ENCODE assay signal across 13 mouse cellular contexts in the genomic region with DNA sequence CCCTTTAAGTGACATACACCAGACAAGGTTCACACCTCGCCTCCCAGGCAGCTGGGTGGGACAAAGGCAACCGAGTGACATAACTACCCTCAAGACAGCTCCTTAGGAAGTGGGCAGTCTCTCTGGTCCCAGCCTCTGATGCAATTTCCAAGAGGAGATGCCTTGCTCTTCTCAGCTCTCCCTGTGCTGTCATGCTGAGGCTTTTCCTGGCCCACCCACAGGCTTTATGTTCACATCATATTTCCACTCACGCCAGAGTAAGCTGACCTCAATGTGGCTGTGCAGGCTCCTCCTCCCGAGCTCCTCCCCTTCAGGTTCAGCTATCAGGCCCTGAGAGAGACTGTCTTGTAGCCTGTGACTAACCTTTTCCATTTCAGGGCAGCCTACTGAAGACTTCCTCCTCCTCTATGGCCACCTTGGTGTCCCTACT. TPM values are rescaled to one million over a fixed set of nuclear protein-coding genes. Genes with fewer than 3 reads are reported as not detected.
DNase-seq lines count a peak whose midpoint lies in the region; ATAC-seq lines count a peak whose summit lies in the region.
"Had no signal": no experiment of that assay in that cellular context is flagged by ENCODE, and none has a peak within 500 bp of the region (broad histone marks: within the 10 kb centered on the region; RNA-seq: fewer than 3 reads in every experiment).

No protein-coding gene starts in this region.

- H3K4me1 ChIP-seq in liver, embryonic 12.5 days: peaks cover 34% of the 10 kb centered on the region

- no peak overlapping the region for H3K4me2 ChIP-seq in liver, embryonic 12.5 days
- H3K4me2 ChIP-seq: embryonic facial prominence, embryonic 12.5 days had no signal

- ATAC-seq in liver, embryonic 12.5 days: 0 out of 2 replicates have a peak, but pooled peaks have one; percentile 6
- peak; percentile 28 for ATAC-seq in inflammation-experienced regulatory T-cells, adult 6 months

- no peak overlapping the region for H3K27ac ChIP-seq in liver, embryonic 12.5 days
- H3K27ac ChIP-seq: embryonic facial prominence, embryonic 12.5 days had no signal

- H3K9ac ChIP-seq in liver, embryonic 12.5 days: no peak overlapping the region
- H3K9ac ChIP-seq: embryonic facial prominence, embryonic 12.5 days had no signal

- no peaks in the 10 kb centered on the region for H3K27me3 ChIP-seq in liver, embryonic 12.5 days (replicated peaks)
- H3K27me3 ChIP-seq: embryonic facial prominence, embryonic 12.5 days had no signal

- DNase-seq in gastrocnemius, postnatal 14 days: peak; percentile 1
- no peak for DNase-seq in gastrocnemius, adult 8-10 months (ENCODE audit: low spot score in 2 of 2)
- no peak for DNase-seq in liver
- DNase-seq in CD4-positive, CD25-positive, alpha-beta regulatory T cell, adult 2 months (ENCODE audit: low read depth, low spot score): peak; percentile 17
- DNase-seq in spleen, postnatal 14 days (ENCODE audit: low spot score in 2 of 2): no peak
- no peak for DNase-seq in thymus, postnatal 4 days
- DNase-seq: kidney, adult 9 months; thymus, postnatal 14 days had no signal

- H3K9me3 ChIP-seq in liver, embryonic 12.5 days (replicated peaks): no peaks in the 10 kb centered on the region
- H3K9me3 ChIP-seq: embryonic facial prominence, embryonic 12.5 days had no signal

- WGBS in liver, embryonic 12.5 days (ENCODE audit: insufficient replicate concordance): 40% methylated on average over 4 of the region's 4 CpGs

- H3K4me3 ChIP-seq in liver, embryonic 12.5 days: no peak overlapping the region
- H3K4me3 ChIP-seq: embryonic facial prominence, embryonic 12.5 days had no signal

- H3K36me3 ChIP-seq in liver, embryonic 12.5 days: peaks cover 20% of the 10 kb centered on the region

- intact Hi-C loops in gastrocnemius, postnatal 14 days (cut with DNase I; ENCODE audit: low total_unique reads): no loop called here

RNA-seq across cellular contexts. Expression of gene Bcar1, which starts 23.5 kb away (rescaled TPM):
- 10 to 100 TPM; 15.5 to 17.4 TPM for total RNA-seq in gastrocnemius, postnatal 14 days (2021)
- total RNA-seq in gastrocnemius, adult 8-10 months (2022): 10 to 100 TPM; 10.7 to 11.1 (median 10.8) TPM
- 9.5 and 10.3 TPM in 2 replicates for polyA plus RNA-seq in liver, embryonic 12.5 days (2016; fragmentation: Nextera tagmentation; extraction: Ambion mirVana)
- polyA plus RNA-seq in inflammation-experienced regulatory T-cells, adult 6 months (2017; shearing (Covaris generic)): under 1 TPM in 2 of 3 experiments, not detected in 1; 0.17 to 0.25 TPM

RNA-seq across cellular contexts. Expression of gene Ctrb1, which starts 29.3 kb away (rescaled TPM):
- total RNA-seq in gastrocnemius, postnatal 14 days (2021): under 1 TPM in 1 of 2 experiments, not detected in 1; 0.44 TPM
- total RNA-seq in gastrocnemius, adult 8-10 months (2022): under 1 TPM in 1 of 4 experiments, not detected in 3; 0.35 TPM
- not detected in 2 replicates for polyA plus RNA-seq in liver, embryonic 12.5 days (2016; fragmentation: Nextera tagmentation; extraction: Ambion mirVana)
- not detected for polyA plus RNA-seq in inflammation-experienced regulatory T-cells, adult 6 months (2017; shearing (Covaris generic))
- total RNA-seq: MEL; midbrain, postnatal 0 days had no signal
- polyA plus RNA-seq: embryonic facial prominence, embryonic 12.5 days; midbrain, postnatal 0 days had no signal

Comparison
In these comparisons a context has a peak if more than half of its experiments do, and no peak if none do; other contexts are left out.
1. DNase-seq: peak in gastrocnemius, postnatal 14 days (single experiment) and CD4-positive, CD25-positive, alpha-beta regulatory T cell, adult 2 months (single experiment); none in gastrocnemius, adult 8-10 months (0 of 2), liver (single experiment), spleen, postnatal 14 days (0 of 2) and thymus, postnatal 4 days (single experiment).